Mouse (Mus musculus) pancreas, adult 10 weeks (tissue): ENCODE data around the gene Gtf3c6. TPM values are rescaled to one million over a fixed set of nuclear protein-coding genes. Genes with fewer than 3 reads are reported as not detected.

Experiments used
- polyA plus RNA-seq: library from polyadenylated mRNA; stranded (reverse); fragments of 350-450 nt; fragmentation: Illumina TruSeq; extraction: RNeasy Lipid Tissue Mini Kit (QIAGEN cat#74804); gene quantifications from one replicate; pipeline ENCODE4 v1.2.3, GENCODE M21; 2015; ENCODE audit warnings: low read depth, low replicate concordance; ENCODE audit not compliant: insufficient read depth

The Gtf3c6 gene
- 12.1 TPM for polyA plus RNA-seq

GRCm38 (mm10) chr10:40257414-40258255, at the start of gene Gtf3c6:
Gtf3c6 (minus strand) TSS chr10:40258108.

GRCm38 (mm10) chr10:40302140-40302985, 44.5 kb upstream of the Gtf3c6 start, which contains the start of gene Amd1:
Amd1 (minus strand) TSS chr10:40302186.

GRCm38 (mm10) chr10:40246374-40247165, 11.3 kb downstream of the Gtf3c6 start, which contains the start of gene Rpf2:
Rpf2 (minus strand) TSS chr10:40247036.

Other genes starting within 250 kb of the Gtf3c6 start
- not detected for gene Mfsd4b1, start 232.8 kb downstream of the Gtf3c6 start, polyA plus RNA-seq
- 4.9 TPM for gene Slc16a10, start 115.8 kb downstream of the Gtf3c6 start, polyA plus RNA-seq
- gene Rpf2, start 11.1 kb downstream of the Gtf3c6 start, polyA plus RNA-seq, result 3.7 TPM
- 26.2 TPM for gene Amd1, start 44.1 kb upstream of the Gtf3c6 start, polyA plus RNA-seq
- gene Cdk19, start 81.5 kb upstream of the Gtf3c6 start, polyA plus RNA-seq, result 3.0 TPM